Mouse (Mus musculus) telencephalon, adult 2 months (tissue): ENCODE measurements at regions not wholly inside any gene's neighbourhood (a gene's known extent, or its start where the extent isn't known, plus 50 kb on each side); places are given as distances from the start of the nearest gene placed in this dataset.
"Not testable (repeated sequence)": the region's sequence is repeated elsewhere in the genome, so short reads cannot be mapped to it uniquely, and the experiment has no call there.

Source experiments
- DNase-seq: peaks from one replicate; pipeline ENCODE4 v3.0.0-alpha.2; 2011; ENCODE audit warnings: low read depth, low spot score

- not testable (repeated sequence) for DNase-seq
Observed at GRCm38 (mm10) chr12:43696261-43696660, 513.9 kb downstream of the Dnajb9 start.

DNA sequence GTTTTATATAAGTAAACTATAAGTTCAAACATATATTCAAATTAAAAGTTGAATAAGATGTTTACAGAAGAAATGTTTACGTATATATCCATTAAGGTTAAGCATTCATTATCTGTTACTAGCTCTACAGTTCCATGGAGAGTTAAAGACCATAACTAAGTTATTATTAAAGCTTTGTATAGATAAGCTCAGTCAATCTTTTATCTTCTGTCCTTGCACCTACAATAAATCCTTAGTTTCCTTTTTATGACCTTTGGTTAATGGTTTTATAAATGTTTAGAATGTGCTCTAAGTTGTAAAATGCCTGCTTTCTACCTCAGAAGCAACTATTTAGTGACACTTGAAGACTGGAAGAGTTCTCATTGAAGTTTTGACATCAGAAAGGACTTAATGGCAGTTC lies 562.1 kb downstream of the Dnajb9 start:
- DNase-seq = no peak

DNA sequence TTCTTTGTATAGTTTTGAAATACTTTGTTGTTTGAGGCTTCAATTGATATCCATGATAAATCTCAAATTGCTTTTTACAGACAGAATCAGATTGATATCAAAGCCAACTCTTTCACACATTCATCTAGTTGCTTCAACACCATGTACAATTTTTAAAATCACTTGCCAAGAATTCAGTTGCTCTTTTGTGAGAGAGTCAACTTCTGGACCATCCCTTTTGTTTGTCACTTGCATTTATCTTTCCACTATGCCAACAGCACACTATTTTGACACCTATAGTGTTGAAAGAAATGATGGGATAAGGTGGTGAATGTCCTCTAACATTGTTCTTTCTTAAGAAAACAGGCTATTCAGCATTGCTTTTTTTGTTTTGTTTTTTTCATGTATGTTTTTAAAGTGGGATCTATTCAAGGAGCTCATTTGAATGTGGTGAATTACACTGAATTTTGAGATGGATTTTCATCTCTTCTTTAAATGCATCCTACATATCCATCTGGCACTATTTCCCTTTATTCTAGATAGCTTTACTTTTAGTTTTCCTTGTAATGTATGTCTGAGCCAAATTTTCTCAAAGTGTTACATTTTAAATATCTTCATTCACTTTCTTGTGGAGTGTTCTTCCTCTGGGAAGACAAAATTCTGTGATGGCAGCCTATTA lies 568.8 kb downstream of the Dnajb9 start:
- DNase-seq = peak; percentile 80
